In genomic region chr13:19700733-19701442, GRCm38 (mm10) we compare ENCODE assay signal across 12 mouse cellular contexts. TPM values are rescaled to one million over a fixed set of nuclear protein-coding genes. Genes with fewer than 3 reads are reported as not detected.
A peak's percentile ranks its signal among the peaks of the same experiment; 100 is the strongest.
DNase-seq lines count a peak whose midpoint lies in the region; ATAC-seq and TF ChIP-seq lines count a peak whose summit lies in the region.
"Had no signal": no experiment of that assay in that cellular context is flagged by ENCODE, and none has a peak within 500 bp of the region (broad histone marks: within the 10 kb centered on the region; RNA-seq: fewer than 3 reads in every experiment).

No protein-coding gene starts in this region.

- no peak for TF ChIP-seq CTCF in forebrain, postnatal 0 days (IDR thresholded peaks at IDR 0.05; ENCODE audit: low read depth)

- WGBS in midbrain, embryonic 13.5 days: 91% methylated on average over 4 of the region's 4 CpGs
- 86% methylated on average over 4 of the region's 4 CpGs for WGBS in midbrain, embryonic 10.5 days
- WGBS in forebrain, postnatal 0 days: 84% methylated on average over 4 of the region's 4 CpGs
- WGBS in neural tube, embryonic 15.5 days: 91% methylated on average over 4 of the region's 4 CpGs

- H3K9me3 ChIP-seq in midbrain, embryonic 13.5 days: no peaks in the 10 kb centered on the region
- no peaks in the 10 kb centered on the region for H3K9me3 ChIP-seq in midbrain, embryonic 10.5 days (replicated peaks)
- no peaks in the 10 kb centered on the region for H3K9me3 ChIP-seq in forebrain, postnatal 0 days (ENCODE audit: low read length)
- no peaks in the 10 kb centered on the region for H3K9me3 ChIP-seq in neural tube, embryonic 15.5 days (replicated peaks)
- H3K9me3 ChIP-seq: kidney, embryonic 15.5 days; liver, embryonic 13.5 days had no signal

- DNase-seq in heart, adult 9 months (ENCODE audit: low spot score in 2 of 2): peak; percentile 7 to 19
- DNase-seq in heart, adult 8-10 months (ENCODE audit: low spot score): no peak
- DNase-seq in midbrain, embryonic 10.5 days (ENCODE audit: low spot score): no peak
- DNase-seq in forebrain, postnatal 0 days: no peak
- DNase-seq in B cell, adult 2 months: no peak
- DNase-seq: liver, embryonic 13.5 days; thymus, postnatal 36 days had no signal

- no peak overlapping the region for H3K27ac ChIP-seq in midbrain, embryonic 13.5 days
- H3K27ac ChIP-seq in midbrain, embryonic 10.5 days (replicated peaks): no peak overlapping the region
- H3K27ac ChIP-seq in forebrain, postnatal 0 days (ENCODE audit: low read depth, low read length): no peak overlapping the region
- no peak overlapping the region for H3K27ac ChIP-seq in neural tube, embryonic 15.5 days (replicated peaks)
- H3K27ac ChIP-seq: kidney, embryonic 15.5 days; liver, embryonic 13.5 days had no signal

- no peak overlapping the region for H3K9ac ChIP-seq in midbrain, embryonic 13.5 days (replicated peaks)
- no peak overlapping the region for H3K9ac ChIP-seq in forebrain, postnatal 0 days
- no peak overlapping the region for H3K9ac ChIP-seq in neural tube, embryonic 15.5 days (replicated peaks)
- H3K9ac ChIP-seq: kidney, embryonic 15.5 days; liver, embryonic 13.5 days had no signal

- 0 out of 2 replicates have a peak, but pooled peaks cover 5% of the 10 kb centered on the region for H3K27me3 ChIP-seq in midbrain, embryonic 13.5 days
- peaks cover 4% of the 10 kb centered on the region; the same call in 1 of the 2 replicates for H3K27me3 ChIP-seq in midbrain, embryonic 10.5 days (ENCODE audit: low read depth, poor library complexity, severe bottlenecking)
- H3K27me3 ChIP-seq in forebrain, postnatal 0 days (ENCODE audit: insufficient read depth, low read length): no peaks in the 10 kb centered on the region; the same call in 1 of the 2 replicates
- peaks cover 18% of the 10 kb centered on the region; the same call in 1 of the 2 replicates for H3K27me3 ChIP-seq in neural tube, embryonic 15.5 days (replicated peaks)
- H3K27me3 ChIP-seq: liver, embryonic 13.5 days had no signal

- ATAC-seq in midbrain, embryonic 13.5 days: peak; percentile 37; the same call in 1 of the 2 replicates
- peak; percentile 42; the same call in 1 of the 2 replicates for ATAC-seq in forebrain, postnatal 0 days
- ATAC-seq in neural tube, embryonic 15.5 days (ENCODE audit: low FRiP score): no peak

- H3K4me1 ChIP-seq in midbrain, embryonic 13.5 days (replicated peaks): no peaks in the 10 kb centered on the region
- H3K4me1 ChIP-seq in midbrain, embryonic 10.5 days: peaks cover 6% of the 10 kb centered on the region; the same call in 1 of the 2 replicates
- no peaks in the 10 kb centered on the region for H3K4me1 ChIP-seq in forebrain, postnatal 0 days (ENCODE audit: insufficient read depth)
- no peaks in the 10 kb centered on the region; the same call in 1 of the 2 replicates for H3K4me1 ChIP-seq in neural tube, embryonic 15.5 days
- H3K4me1 ChIP-seq: liver, embryonic 13.5 days had no signal

- no peak overlapping the region for H3K4me3 ChIP-seq in midbrain, embryonic 13.5 days (replicated peaks)
- no peak overlapping the region for H3K4me3 ChIP-seq in midbrain, embryonic 10.5 days
- H3K4me3 ChIP-seq in forebrain, postnatal 0 days (ENCODE audit: low read depth, low read length): peak overlapping the region; percentile 26
- H3K4me3 ChIP-seq in neural tube, embryonic 15.5 days (replicated peaks): no peak overlapping the region
- H3K4me3 ChIP-seq: kidney, embryonic 15.5 days; liver, embryonic 13.5 days; myocyte had no signal

- no peak overlapping the region for H3K4me2 ChIP-seq in midbrain, embryonic 13.5 days (replicated peaks)
- H3K4me2 ChIP-seq in forebrain, postnatal 0 days (ENCODE audit: low read depth): peak overlapping the region; percentile 41
- H3K4me2 ChIP-seq in neural tube, embryonic 15.5 days: peak overlapping the region; percentile 42
- H3K4me2 ChIP-seq: kidney, embryonic 15.5 days; liver, embryonic 13.5 days had no signal

- no peaks in the 10 kb centered on the region for H3K36me3 ChIP-seq in midbrain, embryonic 13.5 days
- H3K36me3 ChIP-seq in midbrain, embryonic 10.5 days: no peaks in the 10 kb centered on the region
- H3K36me3 ChIP-seq in forebrain, postnatal 0 days (ENCODE audit: insufficient read depth): no peaks in the 10 kb centered on the region
- no peaks in the 10 kb centered on the region for H3K36me3 ChIP-seq in neural tube, embryonic 15.5 days
- H3K36me3 ChIP-seq: kidney, embryonic 15.5 days; liver, embryonic 13.5 days had no signal

RNA-seq across cellular contexts. Expression of gene Nme8, which starts 3.3 kb away (rescaled TPM):
- total RNA-seq in heart, adult 8-10 months (2022): not detected
- not detected in 2 replicates for polyA plus RNA-seq in midbrain, embryonic 13.5 days (2015; fragmentation: Nextera tagmentation; extraction: Ambion mirVana)
- not detected in 2 replicates for polyA plus RNA-seq in midbrain, embryonic 10.5 days (2016; fragmentation: Nextera tagmentation; extraction: Ambion mirVana)
- total RNA-seq in forebrain, postnatal 0 days (2014; rRNA removed): not detected in 2 replicates
- not detected in 2 replicates for polyA plus RNA-seq in forebrain, postnatal 0 days (2015; fragmentation: Nextera tagmentation; extraction: Ambion mirVana)
- polyA plus RNA-seq in neural tube, embryonic 15.5 days (2015; fragmentation: Nextera tagmentation; extraction: Ambion mirVana): not detected in 2 replicates
- polyA plus RNA-seq: cortical plate, adult 2 months; kidney, embryonic 15.5 days; liver, embryonic 13.5 days; myocyte had no signal

Comparison
In these comparisons a context has a peak if more than half of its experiments do, and no peak if none do; other contexts are left out.
1. DNase-seq: peak in heart, adult 9 months (2 of 2); none in heart, adult 8-10 months (single experiment), midbrain, embryonic 10.5 days (single experiment), forebrain, postnatal 0 days (single experiment) and B cell, adult 2 months (0 of 2).